Mouse (Mus musculus): ENCODE measurements around the gene Smcr8. TPM values are rescaled to one million over a fixed set of nuclear protein-coding genes. Genes with fewer than 3 reads are reported as not detected.

Gene Smcr8
- polyA plus RNA-seq, 1 experiment, result 4.6 TPM

GRCm38 (mm10) chr11:60784179-60784922 lies 7.0 kb downstream of the Smcr8 start:
- Histone ChIP-seq H3K27ac (ENCODE audit: control insufficient read depth, insufficient read depth, low read depth, low read length) (no peak overlapping the region), H3K36me3 (ENCODE audit: control insufficient read depth, insufficient read depth, low read length) (peaks cover under 1% of the 10 kb centered on the region), H3K27me3 (ENCODE audit: control insufficient read depth, insufficient read depth, low read length) (no peaks in the 10 kb centered on the region), H3K4me3 (ENCODE audit: control insufficient read depth, low read depth, low read length) (no peak overlapping the region), H3K4me1 (ENCODE audit: control insufficient read depth, insufficient read depth, low read length) (peaks cover 5% of the 10 kb centered on the region)
- TF ChIP-seq CTCF (IDR thresholded peaks at IDR 0.05; ENCODE audit: control insufficient read depth, insufficient read depth, insufficient replicate concordance, low read depth, low read length), result no peak
- no peak for TF ChIP-seq POLR2A (IDR thresholded peaks at IDR 0.05; ENCODE audit: control insufficient read depth, low read depth, low read length)

DNA sequence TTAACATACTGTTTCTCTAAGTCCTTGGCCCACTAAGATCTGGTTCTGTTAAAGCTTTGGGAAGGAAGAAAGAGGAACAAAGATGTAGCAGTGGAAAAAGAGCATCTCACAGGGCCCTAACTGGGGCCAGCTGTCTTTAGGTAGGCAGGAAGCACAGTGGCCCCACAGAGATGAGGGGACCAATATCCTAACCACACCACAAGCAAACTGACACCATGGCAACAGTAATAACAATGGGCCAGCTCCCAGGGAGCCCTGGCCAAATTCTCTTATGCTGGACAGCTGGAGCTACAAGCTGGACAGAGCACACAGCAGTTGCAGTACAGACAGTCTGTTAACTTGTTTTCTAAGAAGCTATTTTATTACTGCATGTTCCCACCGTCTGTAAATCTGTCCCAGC lies 10.3 kb downstream of the Smcr8 start:
- no peaks in the 10 kb centered on the region for H3K4me1 ChIP-seq (ENCODE audit: control insufficient read depth, insufficient read depth, low read length)
- H3K27ac ChIP-seq (ENCODE audit: control insufficient read depth, insufficient read depth, low read depth, low read length), result no peak overlapping the region
- H3K27me3 ChIP-seq (ENCODE audit: control insufficient read depth, insufficient read depth, low read length), result no peaks in the 10 kb centered on the region
- H3K4me3 ChIP-seq (ENCODE audit: control insufficient read depth, low read depth, low read length), result no peak overlapping the region
- TF ChIP-seq CTCF (IDR thresholded peaks at IDR 0.05; ENCODE audit: control insufficient read depth, insufficient read depth, insufficient replicate concordance, low read depth, low read length) (no peak), POLR2A (IDR thresholded peaks at IDR 0.05; ENCODE audit: control insufficient read depth, low read depth, low read length) (no peak)
- H3K36me3 ChIP-seq (ENCODE audit: control insufficient read depth, insufficient read depth, low read length), result no peaks in the 10 kb centered on the region; the same call in none of the 2 replicates

- H3K36me3 ChIP-seq (ENCODE audit: control insufficient read depth, insufficient read depth, low read length), result peaks cover 2% of the 10 kb centered on the region
Measured at GRCm38 (mm10) chr11:60790472-60790871, 13.1 kb downstream of the Smcr8 start.

GRCm38 (mm10) chr11:60796342-60796741 lies 19.0 kb downstream of the Smcr8 start:
- H3K27me3 ChIP-seq (ENCODE audit: control insufficient read depth, insufficient read depth, low read length), result no peaks in the 10 kb centered on the region
- TF ChIP-seq POLR2A (IDR thresholded peaks at IDR 0.05; ENCODE audit: control insufficient read depth, low read depth, low read length), result no peak
- no peak for TF ChIP-seq CTCF (IDR thresholded peaks at IDR 0.05; ENCODE audit: control insufficient read depth, insufficient read depth, insufficient replicate concordance, low read depth, low read length)
- H3K27ac ChIP-seq (ENCODE audit: control insufficient read depth, insufficient read depth, low read depth, low read length), result no peak overlapping the region
- H3K4me1 ChIP-seq (ENCODE audit: control insufficient read depth, insufficient read depth, low read length), result no peaks in the 10 kb centered on the region
- no peak overlapping the region for H3K4me3 ChIP-seq (ENCODE audit: control insufficient read depth, low read depth, low read length)
- peaks cover 3% of the 10 kb centered on the region; the same call in 1 of the 2 replicates for H3K36me3 ChIP-seq (ENCODE audit: control insufficient read depth, insufficient read depth, low read length)

More at GRCm38 (mm10) chr11:60790472-60790871, 13.1 kb downstream of the Smcr8 start:
- H3K4me1 ChIP-seq (ENCODE audit: control insufficient read depth, insufficient read depth, low read length), result no peaks in the 10 kb centered on the region
- no peaks in the 10 kb centered on the region for H3K27me3 ChIP-seq (ENCODE audit: control insufficient read depth, insufficient read depth, low read length)
- no peak overlapping the region for H3K4me3 ChIP-seq (ENCODE audit: control insufficient read depth, low read depth, low read length)
- TF ChIP-seq CTCF (IDR thresholded peaks at IDR 0.05; ENCODE audit: control insufficient read depth, insufficient read depth, insufficient replicate concordance, low read depth, low read length) (no peak), POLR2A (IDR thresholded peaks at IDR 0.05; ENCODE audit: control insufficient read depth, low read depth, low read length) (no peak)
- no peak overlapping the region for H3K27ac ChIP-seq (ENCODE audit: control insufficient read depth, insufficient read depth, low read depth, low read length)

DNA sequence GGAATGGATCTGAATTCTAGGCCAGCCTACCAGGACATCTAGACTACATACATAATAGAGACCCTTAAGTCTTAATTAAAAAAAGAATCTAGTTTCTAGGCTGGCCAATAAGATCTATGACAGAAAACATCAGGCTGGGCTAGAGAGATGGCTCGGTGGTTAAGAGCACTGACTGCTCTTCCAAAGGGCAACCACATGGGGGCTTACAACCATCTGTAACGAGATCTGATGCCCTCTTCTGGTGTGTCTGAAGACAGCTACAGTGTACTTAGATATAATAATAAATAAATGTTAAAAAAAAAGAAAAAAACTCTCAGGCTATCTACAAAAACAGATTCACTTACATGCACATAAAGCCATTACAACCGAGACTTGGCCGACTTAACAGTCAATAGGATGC lies 22.7 kb downstream of the Smcr8 start:
- Histone ChIP-seq H3K4me1 (ENCODE audit: control insufficient read depth, insufficient read depth, low read length) (no peaks in the 10 kb centered on the region), H3K27ac (ENCODE audit: control insufficient read depth, insufficient read depth, low read depth, low read length) (no peak overlapping the region), H3K36me3 (ENCODE audit: control insufficient read depth, insufficient read depth, low read length) (peaks cover 1% of the 10 kb centered on the region; the same call in 1 of the 2 replicates), H3K4me3 (ENCODE audit: control insufficient read depth, low read depth, low read length) (no peak overlapping the region), H3K27me3 (ENCODE audit: control insufficient read depth, insufficient read depth, low read length) (no peaks in the 10 kb centered on the region)
- TF ChIP-seq CTCF (IDR thresholded peaks at IDR 0.05; ENCODE audit: control insufficient read depth, insufficient read depth, insufficient replicate concordance, low read depth, low read length), result no peak
- no peak for TF ChIP-seq POLR2A (IDR thresholded peaks at IDR 0.05; ENCODE audit: control insufficient read depth, low read depth, low read length)

DNA sequence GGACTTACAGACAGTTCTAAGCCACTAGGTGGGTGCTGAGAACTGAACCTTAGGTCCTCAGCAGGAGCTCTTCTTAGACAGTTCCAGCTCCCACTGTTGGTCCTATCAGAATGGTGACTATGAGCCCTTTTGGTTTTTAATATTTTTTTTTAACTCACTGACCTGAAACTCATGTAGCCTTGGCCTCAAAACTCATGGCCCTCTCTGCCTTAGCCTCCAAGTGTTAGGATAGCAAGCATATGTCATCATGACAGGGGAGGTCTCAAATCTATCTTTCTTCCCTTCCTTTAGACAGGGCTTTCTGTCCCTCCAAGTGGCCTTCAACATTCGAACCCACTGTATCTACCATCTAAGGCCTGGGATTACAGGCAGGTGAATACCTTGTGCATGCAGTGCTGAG lies 23.6 kb downstream of the Smcr8 start:
- no peaks in the 10 kb centered on the region for H3K4me1 ChIP-seq (ENCODE audit: control insufficient read depth, insufficient read depth, low read length)
- no peak for TF ChIP-seq POLR2A (IDR thresholded peaks at IDR 0.05; ENCODE audit: control insufficient read depth, low read depth, low read length)
- TF ChIP-seq CTCF (IDR thresholded peaks at IDR 0.05; ENCODE audit: control insufficient read depth, insufficient read depth, insufficient replicate concordance, low read depth, low read length), result no peak
- H3K27ac ChIP-seq (ENCODE audit: control insufficient read depth, insufficient read depth, low read depth, low read length), result no peak overlapping the region
- H3K27me3 ChIP-seq (ENCODE audit: control insufficient read depth, insufficient read depth, low read length), result no peaks in the 10 kb centered on the region
- peaks cover 1% of the 10 kb centered on the region; the same call in 1 of the 2 replicates for H3K36me3 ChIP-seq (ENCODE audit: control insufficient read depth, insufficient read depth, low read length)
- no peak overlapping the region for H3K4me3 ChIP-seq (ENCODE audit: control insufficient read depth, low read depth, low read length)

DNA sequence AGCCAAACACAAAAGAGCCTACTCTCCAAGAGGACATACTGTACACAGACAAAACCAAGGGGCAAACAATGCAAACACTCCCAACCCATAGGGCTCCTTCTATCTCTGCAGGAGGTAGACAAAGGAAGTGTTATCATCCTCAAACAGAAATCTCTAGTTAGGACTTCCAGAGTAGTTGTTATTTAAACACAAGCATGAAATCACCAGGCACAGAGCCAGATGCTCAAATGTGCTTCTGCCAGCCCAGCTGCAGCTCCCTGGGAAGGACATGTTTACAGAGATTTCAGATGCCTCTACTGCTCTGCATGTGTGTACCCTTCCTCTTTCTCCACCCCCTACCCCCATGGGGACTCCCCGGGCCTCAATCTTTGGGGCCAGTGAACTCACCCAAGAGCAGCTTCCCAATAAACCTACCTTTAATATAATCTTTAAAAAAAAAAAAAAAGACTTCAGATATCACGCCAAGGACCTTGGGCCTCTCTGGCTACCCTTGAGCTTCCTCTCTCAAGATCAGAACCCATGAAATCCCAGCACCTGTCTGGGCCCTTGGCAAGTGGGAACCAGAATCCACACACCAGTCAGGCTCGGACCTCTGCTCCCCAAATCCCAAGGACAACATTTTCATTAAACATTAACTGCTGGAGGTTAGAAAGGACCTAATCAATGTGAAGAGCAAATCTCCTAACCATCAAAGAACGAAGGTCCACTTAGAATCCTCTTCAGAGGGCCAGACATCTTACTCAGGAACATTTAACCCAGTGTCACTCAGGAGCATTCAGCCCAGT lies 31.2 kb downstream of the Smcr8 start:
- Histone ChIP-seq H3K4me3 (ENCODE audit: control insufficient read depth, low read depth, low read length) (no peak overlapping the region), H3K27me3 (ENCODE audit: control insufficient read depth, insufficient read depth, low read length) (no peaks in the 10 kb centered on the region), H3K27ac (ENCODE audit: control insufficient read depth, insufficient read depth, low read depth, low read length) (no peak overlapping the region; the same call in 1 of the 2 replicates), H3K4me1 (ENCODE audit: control insufficient read depth, insufficient read depth, low read length) (peaks cover 10% of the 10 kb centered on the region), H3K36me3 (ENCODE audit: control insufficient read depth, insufficient read depth, low read length) (no peaks in the 10 kb centered on the region; the same call in 1 of the 2 replicates)
- TF ChIP-seq POLR2A (IDR thresholded peaks at IDR 0.05; ENCODE audit: control insufficient read depth, low read depth, low read length), result no peak
- no peak for TF ChIP-seq CTCF (IDR thresholded peaks at IDR 0.05; ENCODE audit: control insufficient read depth, insufficient read depth, insufficient replicate concordance, low read depth, low read length)

All from testis, adult 2 months (tissue).